26 mouse cellular contexts compared by ENCODE assay signal in the genomic region with DNA sequence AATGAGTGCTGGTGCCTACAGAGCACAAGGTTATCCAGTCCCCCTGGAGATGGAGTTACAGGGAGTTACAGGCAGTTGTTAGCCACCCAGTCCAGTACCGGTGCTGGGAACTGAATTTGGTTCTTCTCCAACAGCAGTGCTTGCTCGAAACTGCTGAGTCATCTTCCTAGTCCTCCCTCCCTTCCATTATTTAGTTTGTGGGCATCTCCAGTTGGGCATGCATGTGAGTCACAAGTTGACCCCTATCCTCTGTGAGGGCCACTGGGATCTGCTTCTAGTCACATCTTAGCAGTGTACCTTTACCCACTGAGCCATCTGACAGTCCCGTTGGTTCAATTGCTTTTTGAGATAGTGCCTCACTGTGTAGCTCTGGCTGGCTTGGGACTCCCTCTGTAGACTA. TPM values are rescaled to one million over a fixed set of nuclear protein-coding genes. Genes with fewer than 3 reads are reported as not detected.
DNase-seq lines count a peak whose midpoint lies in the region; ATAC-seq and TF ChIP-seq lines count a peak whose summit lies in the region.
"Had no signal": no experiment of that assay in that cellular context is flagged by ENCODE, and none has a peak within 500 bp of the region (broad histone marks: within the 10 kb centered on the region; RNA-seq: fewer than 3 reads in every experiment).

No protein-coding gene starts in this region.

- TF ChIP-seq POLR2A in liver, adult 2 months (IDR thresholded peaks at IDR 0.05; ENCODE audit: extremely low read depth, insufficient read depth, low read length): no peak
- TF ChIP-seq POLR2A in CH12.LX (IDR thresholded peaks at IDR 0.05; ENCODE audit: low read depth, low read length): no peak

- no peaks in the 10 kb centered on the region for H3K9me3 ChIP-seq in liver, postnatal 0 days (ENCODE audit: low read length)
- no peaks in the 10 kb centered on the region for H3K9me3 ChIP-seq in CH12.LX (replicated peaks; ENCODE audit: low read length)
- H3K9me3 ChIP-seq: embryonic facial prominence, embryonic 12.5 days; forebrain, embryonic 13.5 days; hindbrain, embryonic 12.5 days had no signal

- H3K4me2 ChIP-seq in liver, postnatal 0 days (ENCODE audit: low read depth, low read length): no peak overlapping the region
- H3K4me2 ChIP-seq in CH12.LX (ENCODE audit: insufficient read depth, low read depth, poor library complexity, severe bottlenecking): no peak overlapping the region
- H3K4me2 ChIP-seq: embryonic facial prominence, embryonic 12.5 days; forebrain, embryonic 13.5 days; hindbrain, embryonic 12.5 days had no signal

- in situ Hi-C loops in CH12.LX (cut with MboI; ENCODE audit: low pct_ligation_motif_present, low pct_unique_long_range_greater_than_20kb, low sequenced_read_pairs): no loop called here

- TF ChIP-seq RAD21 in CH12.LX (IDR thresholded peaks at IDR 0.05; ENCODE audit: low read depth, low read length): no peak

- WGBS in liver, adult 2 months: 21% methylated on average over 3 of the region's 3 CpGs
- WGBS in liver, postnatal 0 days (ENCODE audit: insufficient replicate concordance): 52% methylated on average over 3 of the region's 3 CpGs

- no peak for TF ChIP-seq CTCF in liver, adult 2 months (IDR thresholded peaks at IDR 0.05; ENCODE audit: low read depth, low read length)
- no peak for TF ChIP-seq CTCF in liver, postnatal 0 days (IDR thresholded peaks at IDR 0.05; ENCODE audit: low read depth)
- no peak for TF ChIP-seq CTCF in CH12.LX (conservative IDR thresholded peaks at IDR 0.05 in 1 of 2, IDR thresholded peaks at IDR 0.05 in 1 of 2; ENCODE audit: low read depth in 2 of 2, low read length in 2 of 2)

- no peak overlapping the region for H3K9ac ChIP-seq in liver, adult 2 months (ENCODE audit: low read depth, low read length)
- H3K9ac ChIP-seq in liver, postnatal 0 days (replicated peaks): no peak overlapping the region
- no peak overlapping the region for H3K9ac ChIP-seq in CH12.LX (ENCODE audit: insufficient read depth, low read depth)
- H3K9ac ChIP-seq: embryonic facial prominence, embryonic 12.5 days; forebrain, embryonic 13.5 days; forebrain, postnatal 0 days; hindbrain, embryonic 12.5 days had no signal

- no peaks in the 10 kb centered on the region for H3K27me3 ChIP-seq in liver, adult 2 months (ENCODE audit: control insufficient read depth, insufficient read depth, low read length)
- no peaks in the 10 kb centered on the region for H3K27me3 ChIP-seq in liver, postnatal 0 days (ENCODE audit: insufficient read depth, low read length)
- H3K27me3 ChIP-seq in CH12.LX (replicated peaks): no peaks in the 10 kb centered on the region
- H3K27me3 ChIP-seq: embryonic facial prominence, embryonic 12.5 days; forebrain, embryonic 13.5 days; hindbrain, embryonic 12.5 days had no signal

- H3K4me1 ChIP-seq in liver, adult 2 months (ENCODE audit: control insufficient read depth, insufficient read depth, low read length): peaks cover 13% of the 10 kb centered on the region
- no peaks in the 10 kb centered on the region for H3K4me1 ChIP-seq in liver, postnatal 0 days (ENCODE audit: insufficient read depth)
- H3K4me1 ChIP-seq in CH12.LX (ENCODE audit: control insufficient read depth in 1 of 2, insufficient read depth in 2 of 2): peaks cover 3 to 15% of the 10 kb centered on the region in 2 experiments
- H3K4me1 ChIP-seq: embryonic facial prominence, embryonic 12.5 days; forebrain, embryonic 13.5 days; hindbrain, embryonic 12.5 days had no signal

- TF ChIP-seq EP300 in liver, postnatal 0 days (IDR thresholded peaks at IDR 0.05; ENCODE audit: low read depth): no peak
- TF ChIP-seq EP300 in CH12.LX (IDR thresholded peaks at IDR 0.05; ENCODE audit: low read length): no peak

- H3K27ac ChIP-seq in liver, adult 2 months (replicated peaks; ENCODE audit: insufficient read depth, low read depth, low read length): no peak overlapping the region
- H3K27ac ChIP-seq in liver, postnatal 0 days (ENCODE audit: low read depth): no peak overlapping the region
- no peak overlapping the region for H3K27ac ChIP-seq in CH12.LX (ENCODE audit: insufficient read depth, low read depth)
- H3K27ac ChIP-seq: embryonic facial prominence, embryonic 12.5 days; forebrain, embryonic 13.5 days; hindbrain, embryonic 12.5 days had no signal

- no peak for ATAC-seq in liver, postnatal 0 days
- ATAC-seq in megakaryocyte progenitor cell, adult 5-6 weeks (replicated peaks; ENCODE audit: poor library complexity): peak; percentile 37; the same call in 1 of the 2 replicates
- ATAC-seq: CD4-positive, CD25-positive, alpha-beta regulatory T cell, adult 4 months; forebrain, embryonic 13.5 days; forebrain, postnatal 0 days; hindbrain, embryonic 16.5 days; inflammation-experienced regulatory T-cells, adult 6 months; intestine, postnatal 0 days had no signal

- peak; percentile 58 for DNase-seq in liver, adult 2 months (ENCODE audit: extremely low read depth, low read depth, low spot score)
- no peak for DNase-seq in liver, postnatal 0 days
- DNase-seq in CH12.LX (ENCODE audit: extremely low read depth) (no peak), NIH3T3 (ENCODE audit: low read depth) (peak; percentile 63)
- no peak for DNase-seq in ovary, postnatal 14 days (ENCODE audit: low spot score)
- DNase-seq in embryo, embryonic 10.5 days (ENCODE audit: low spot score): no peak
- no peak for DNase-seq in urinary bladder, postnatal 10 days (ENCODE audit: low spot score)
- DNase-seq: adrenal gland, postnatal 25 days; B cell, adult 2 months; cerebellum, adult 18-20 months; cerebellum, adult 9-11 months; forebrain, postnatal 0 days; gastrocnemius, postnatal 36 days; heart, adult 11 months; heart, postnatal 10 days; heart, postnatal 4 days had no signal

- no peak overlapping the region for H3K4me3 ChIP-seq in liver, adult 2 months (ENCODE audit: insufficient read depth, low read depth, low read length)
- no peak overlapping the region for H3K4me3 ChIP-seq in liver, postnatal 0 days (ENCODE audit: low read depth, low read length)
- no peak overlapping the region for H3K4me3 ChIP-seq in CH12.LX (replicated peaks in 1 of 3; ENCODE audit: low read depth in 2 of 3, low read length in 2 of 3, poor library complexity in 1 of 3)
- H3K4me3 ChIP-seq: embryonic facial prominence, embryonic 12.5 days; forebrain, embryonic 13.5 days; hindbrain, embryonic 12.5 days had no signal

- H3K36me3 ChIP-seq in liver, adult 2 months (ENCODE audit: control insufficient read depth, insufficient read depth, low read length): peaks cover 28% of the 10 kb centered on the region
- no peaks in the 10 kb centered on the region for H3K36me3 ChIP-seq in liver, postnatal 0 days (replicated peaks; ENCODE audit: insufficient read depth, low read length)
- H3K36me3 ChIP-seq in CH12.LX (replicated peaks in 1 of 2; ENCODE audit: control insufficient read depth in 1 of 2, insufficient read depth in 1 of 2, low read length in 1 of 2): no peaks in the 10 kb centered on the region
- H3K36me3 ChIP-seq: embryonic facial prominence, embryonic 12.5 days; hindbrain, embryonic 12.5 days had no signal

- dilution Hi-C loops in CH12.LX (cut with MboI; ENCODE audit: extremely low pct_ligation_motif_present, extremely low pct_unique_long_range_greater_than_20kb, low sequenced_read_pairs): no loop called here

- H3K79me2 ChIP-seq in liver, adult 2 months (ENCODE audit: control insufficient read depth, insufficient read depth, low read length): peaks cover 46% of the 10 kb centered on the region
- no peaks in the 10 kb centered on the region for H3K79me2 ChIP-seq in CH12.LX (replicated peaks; ENCODE audit: control insufficient read depth, extremely low read depth, insufficient read depth, poor library complexity, severe bottlenecking)

RNA-seq across cellular contexts. Expression of a gene that starts 17.1 kb away (rescaled TPM):
- 78.4 and 98.6 TPM in 2 replicates for total RNA-seq in liver, adult 2 months (2014; rRNA removed)
- polyA plus RNA-seq in liver, adult 2 months (2012; rRNA removed): 94.9 and 120 TPM in 2 replicates
- polyA plus RNA-seq in liver, postnatal 0 days (2015; fragmentation: Nextera tagmentation; extraction: Ambion mirVana): 35.6 and 38.4 TPM in 2 replicates
- total RNA-seq in CH12.LX (2012; rRNA removed): 39.7 and 43.2 TPM in 2 replicates
- total RNA-seq in CH12.LX (2014; rRNA removed): 31.3 and 33.4 TPM in 2 replicates
- polyA plus RNA-seq in CH12.LX (2012; ENCODE audit: insufficient read length, low read depth): 37.4 and 39.3 TPM in 2 replicates
- 19.1 and 28.8 TPM in 2 replicates for total RNA-seq in megakaryocyte progenitor cell, adult 5-6 weeks (2015)
- total RNA-seq in megakaryocyte progenitor cell, adult 5-6 weeks (2017): 19.8 and 36.4 TPM in 2 replicates

RNA-seq across cellular contexts. Expression of a gene that starts 21.1 kb away (rescaled TPM):
- 20.5 and 21.7 TPM in 2 replicates for total RNA-seq in liver, adult 2 months (2014; rRNA removed)
- 28.5 and 42.7 TPM in 2 replicates for polyA plus RNA-seq in liver, adult 2 months (2012; rRNA removed)
- 7.5 and 8.7 TPM in 2 replicates for polyA plus RNA-seq in liver, postnatal 0 days (2015; fragmentation: Nextera tagmentation; extraction: Ambion mirVana)
- 28.5 and 29.0 TPM in 2 replicates for total RNA-seq in CH12.LX (2012; rRNA removed)
- total RNA-seq in CH12.LX (2014; rRNA removed): 13.6 and 15.3 TPM in 2 replicates
- polyA plus RNA-seq in CH12.LX (2012; ENCODE audit: insufficient read length, low read depth): 32.2 and 33.0 TPM in 2 replicates
- 16.5 and 19.4 TPM in 2 replicates for total RNA-seq in megakaryocyte progenitor cell, adult 5-6 weeks (2015)
- total RNA-seq in megakaryocyte progenitor cell, adult 5-6 weeks (2017): 30.2 and 32.6 TPM in 2 replicates

RNA-seq across cellular contexts. Expression of a gene that starts 23.1 kb away (rescaled TPM):
- 2.1 and 3.4 TPM in 2 replicates for total RNA-seq in liver, adult 2 months (2014; rRNA removed)
- 5.8 and 7.6 TPM in 2 replicates for polyA plus RNA-seq in liver, adult 2 months (2012; rRNA removed)
- 4.4 and 4.6 TPM in 2 replicates for polyA plus RNA-seq in liver, postnatal 0 days (2015; fragmentation: Nextera tagmentation; extraction: Ambion mirVana)
- 35.0 and 37.5 TPM in 2 replicates for total RNA-seq in CH12.LX (2012; rRNA removed)
- total RNA-seq in CH12.LX (2014; rRNA removed): 16.4 and 19.0 TPM in 2 replicates
- polyA plus RNA-seq in CH12.LX (2012; ENCODE audit: insufficient read length, low read depth): 35.2 and 40.4 TPM in 2 replicates
- 6.6 and 11.5 TPM in 2 replicates for total RNA-seq in megakaryocyte progenitor cell, adult 5-6 weeks (2015)
- total RNA-seq in megakaryocyte progenitor cell, adult 5-6 weeks (2017): 8.9 and 13.2 TPM in 2 replicates

RNA-seq across cellular contexts. Expression of a gene that starts 43.4 kb away (rescaled TPM):
- total RNA-seq in liver, adult 2 months (2014; rRNA removed): 2.5 and 4.8 TPM in 2 replicates
- polyA plus RNA-seq in liver, adult 2 months (2012; rRNA removed): 16.3 and 18.5 TPM in 2 replicates
- 17.2 and 20.6 TPM in 2 replicates for polyA plus RNA-seq in liver, postnatal 0 days (2015; fragmentation: Nextera tagmentation; extraction: Ambion mirVana)
- 73.9 and 109 TPM in 2 replicates for total RNA-seq in CH12.LX (2012; rRNA removed)
- total RNA-seq in CH12.LX (2014; rRNA removed): 73.6 and 78.4 TPM in 2 replicates
- polyA plus RNA-seq in CH12.LX (2012; ENCODE audit: insufficient read length, low read depth): 216 and 243 TPM in 2 replicates
- total RNA-seq in megakaryocyte progenitor cell, adult 5-6 weeks (2015): 83.1 and 83.9 TPM in 2 replicates
- 36.3 and 38.5 TPM in 2 replicates for total RNA-seq in megakaryocyte progenitor cell, adult 5-6 weeks (2017)

RNA-seq across cellular contexts. Expression of a gene that starts 43.8 kb away (rescaled TPM):
- total RNA-seq in liver, adult 2 months (2014; rRNA removed): not detected in 2 replicates
- not detected in 2 replicates for polyA plus RNA-seq in liver, adult 2 months (2012; rRNA removed)
- not detected in 2 replicates for polyA plus RNA-seq in liver, postnatal 0 days (2015; fragmentation: Nextera tagmentation; extraction: Ambion mirVana)
- total RNA-seq in CH12.LX (2012; rRNA removed): 0.08 TPM in 1 of 2 replicates, not detected in the other
- not detected in 2 replicates for total RNA-seq in CH12.LX (2014; rRNA removed)
- polyA plus RNA-seq in CH12.LX (2012; ENCODE audit: insufficient read length, low read depth): 1.3 and 1.8 TPM in 2 replicates
- total RNA-seq in megakaryocyte progenitor cell, adult 5-6 weeks (2015): not detected in 2 replicates
- not detected in 2 replicates for total RNA-seq in megakaryocyte progenitor cell, adult 5-6 weeks (2017)
- total RNA-seq: gastrocnemius, adult 8-10 months; gastrocnemius, postnatal 36 days; heart, postnatal 10 days had no signal
- polyA plus RNA-seq: heart, embryonic 14.5 days had no signal

Comparison
In these comparisons a context has a peak if more than half of its experiments do, and no peak if none do; other contexts are left out.
1. DNase-seq: peak in liver, adult 2 months (single experiment) and NIH3T3 (single experiment); none in liver, postnatal 0 days (single experiment), CH12.LX (single experiment), ovary, postnatal 14 days (single experiment), embryo, embryonic 10.5 days (single experiment) and urinary bladder, postnatal 10 days (single experiment).